Mouse (Mus musculus) lung, postnatal 0 days (tissue): ENCODE results near the gene Gm10192. TPM values are rescaled to one million over a fixed set of nuclear protein-coding genes. Genes with fewer than 3 reads are reported as not detected.
"Not testable (repeated sequence)": the region's sequence is repeated elsewhere in the genome, so short reads cannot be mapped to it uniquely, and the experiment has no call there.

Experiments
- ATAC-seq: fragments of 200-750 bp; cut with Nextera tagmentation; 2 replicates; pipeline ENCODE4 v1.8.0; 2017; ENCODE audit warnings: moderate library complexity
- DNase-seq: peaks from one replicate; pipeline ENCODE4 v3.0.0-alpha.2; 2016; ENCODE audit warnings: low spot score
- H3K27ac ChIP-seq: fragments of 300-500 bp; sonication (generic); 2 replicates; pipeline ENCODE4 v1.5.1; 2014; ENCODE audit warnings: antibody characterized with exemption, mild to moderate bottlenecking, low read length, mixed read lengths
- H3K27me3 ChIP-seq: fragments of 300-500 bp; sonication (generic); replicated peaks from 2 replicates; pipeline ENCODE4 v1.6.1; 2014; ENCODE audit warnings: low read length, mixed read lengths; ENCODE audit not compliant: insufficient read depth
- H3K36me3 ChIP-seq: fragments of 300-500 bp; sonication (generic); 2 replicates; pipeline ENCODE4 v1.6.1; 2014; ENCODE audit warnings: low read length, mixed read lengths; ENCODE audit not compliant: insufficient read depth
- H3K4me1 ChIP-seq: fragments of 300-500 bp; sonication (generic); 2 replicates; pipeline ENCODE4 v1.6.1; 2014; ENCODE audit warnings: antibody characterized with exemption, low read depth, low read length, mixed read lengths; ENCODE audit not compliant: insufficient read depth
- H3K4me2 ChIP-seq: fragments of 300-500 bp; sonication (generic); replicated peaks from 2 replicates; pipeline ENCODE4 v1.6.1; 2014; ENCODE audit warnings: low read depth, mild to moderate bottlenecking, low read length, moderate library complexity, mixed read lengths
- H3K4me3 ChIP-seq: fragments of 300-500 bp; sonication (generic); 2 replicates; pipeline ENCODE4 v1.5.1; 2014; ENCODE audit warnings: low read depth, low read length
- H3K9ac ChIP-seq: fragments of 300-500 bp; sonication (generic); replicated peaks from 2 replicates; pipeline ENCODE4 v1.6.1; 2014; ENCODE audit warnings: low read depth, mild to moderate bottlenecking
- H3K9me3 ChIP-seq: fragments of 300-500 bp; sonication (generic); 2 replicates; pipeline ENCODE4 v1.6.1; 2016; ENCODE audit warnings: low read length, mixed read lengths
- CTCF ChIP-seq: IDR thresholded peaks from 2 replicates; pipeline ENCODE4 v1.5.1; 2016; ENCODE audit warnings: antibody characterized with exemption, mild to moderate bottlenecking
- EP300 ChIP-seq: IDR thresholded peaks from 2 replicates; pipeline ENCODE4 v1.6.1; 2016; ENCODE audit warnings: antibody characterized with exemption, mild to moderate bottlenecking, control low read depth
- WGBS: fragments of 180-500 bp; shearing (Covaris S2); extraction: QIAGEN DNeasy Blood & Tissue Kit; methylation state at CpG from one replicate; pipeline ENCODE4 v1.1.7; 2014; 5-methylcytosine and 5-hydroxymethylcytosine counted together
- polyA plus RNA-seq: library from polyadenylated mRNA; unstranded; fragments of >200 nt; fragmentation: Nextera tagmentation; extraction: Ambion mirVana; gene quantifications from 2 replicates; pipeline ENCODE4 v1.2.1, GENCODE M21; 2015

Gm10192 gene
- not detected in 2 replicates for polyA plus RNA-seq

DNA sequence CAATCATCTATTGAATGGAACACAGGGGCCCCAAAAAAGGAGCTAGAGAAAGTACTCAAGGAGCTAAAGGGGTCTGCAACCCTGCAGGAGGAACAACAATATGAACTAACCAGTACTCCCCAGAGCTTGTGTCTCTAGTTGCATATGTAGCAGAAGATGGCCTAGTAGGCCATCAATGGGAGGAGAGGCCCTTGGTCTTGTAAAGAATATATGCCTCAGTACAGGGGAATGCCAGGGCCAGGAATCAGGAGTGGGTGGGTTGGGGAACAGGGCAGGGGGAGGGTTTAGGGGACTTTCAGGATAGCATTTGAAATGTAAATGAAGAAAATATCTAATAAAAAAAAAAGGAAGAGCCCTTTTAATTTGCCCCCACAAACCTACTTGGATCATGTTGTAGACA, at the start of gene Gm10192:
Gene Gm10192, minus strand, starts transcription at position 101 of the 400 bp plus-strand sequence.
- DNase-seq, H3K9ac ChIP-seq, H3K36me3 ChIP-seq, H3K4me2 ChIP-seq, H3K27ac ChIP-seq, H3K4me3 ChIP-seq, H3K4me1 ChIP-seq, ATAC-seq, H3K9me3 ChIP-seq, H3K27me3 ChIP-seq: not testable (repeated sequence)

DNA sequence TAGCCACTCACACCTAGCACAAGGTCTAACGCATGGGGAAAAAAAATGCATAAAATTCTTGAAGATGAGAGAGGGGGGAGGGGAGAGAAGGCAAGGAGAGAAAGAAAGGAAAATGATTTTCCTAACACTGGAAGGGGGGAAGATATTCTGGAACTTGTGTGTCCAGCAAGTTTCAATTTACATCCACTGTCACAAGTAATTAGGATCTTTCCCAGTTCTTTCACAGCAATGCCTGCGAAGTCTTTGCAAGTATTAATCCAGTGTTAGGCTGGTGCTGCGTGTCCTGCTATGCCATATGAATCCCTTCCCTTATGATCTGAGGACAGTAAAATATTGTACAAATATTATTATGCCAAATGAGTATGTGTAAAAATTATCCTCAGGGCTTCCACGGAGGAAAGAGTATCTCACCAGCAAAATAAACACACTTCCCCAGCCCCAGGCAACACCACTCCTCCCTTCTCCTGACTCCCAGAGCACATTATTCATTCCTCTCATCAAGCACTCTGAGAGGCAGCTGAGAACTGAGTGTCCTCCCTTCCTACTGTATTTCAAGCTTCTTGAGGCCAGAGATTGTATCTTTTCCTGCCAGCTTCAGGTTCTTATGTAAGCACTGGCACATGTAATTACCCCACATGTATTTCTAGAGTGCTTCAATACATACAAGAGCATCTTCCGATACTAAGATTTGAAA, 47.6 kb upstream of the Gm10192 start:
- 42% methylated on average over 5 of the region's 5 CpGs for WGBS
- ATAC-seq (no peak), DNase-seq (no peak)

GRCm38 (mm10) chr4:97219701-97220100, 36.7 kb upstream of the Gm10192 start:
- Histone ChIP-seq H3K36me3 (no peaks in the 10 kb centered on the region), H3K27ac (no peak overlapping the region), H3K4me3 (no peak overlapping the region), H3K4me1 (no peaks in the 10 kb centered on the region), H3K9me3 (no peaks in the 10 kb centered on the region), H3K9ac (no peak overlapping the region), H3K27me3 (no peaks in the 10 kb centered on the region), H3K4me2 (no peak overlapping the region)
- TF ChIP-seq CTCF (no peak), EP300 (no peak)
- DNase-seq, result no peak
- no peak for ATAC-seq
- 88% methylated on average over 2 of the region's 2 CpGs for WGBS

More for the DNA sequence above, 47.6 kb upstream of the Gm10192 start:
- H3K9ac ChIP-seq, result no peak overlapping the region
- H3K4me2 ChIP-seq, result no peak overlapping the region
- no peaks in the 10 kb centered on the region for H3K27me3 ChIP-seq
- no peak overlapping the region for H3K27ac ChIP-seq
- no peaks in the 10 kb centered on the region for H3K36me3 ChIP-seq
- no peaks in the 10 kb centered on the region for H3K9me3 ChIP-seq
- TF ChIP-seq EP300 (no peak), CTCF (no peak)
- no peaks in the 10 kb centered on the region for H3K4me1 ChIP-seq
- H3K4me3 ChIP-seq, result no peak overlapping the region

DNA sequence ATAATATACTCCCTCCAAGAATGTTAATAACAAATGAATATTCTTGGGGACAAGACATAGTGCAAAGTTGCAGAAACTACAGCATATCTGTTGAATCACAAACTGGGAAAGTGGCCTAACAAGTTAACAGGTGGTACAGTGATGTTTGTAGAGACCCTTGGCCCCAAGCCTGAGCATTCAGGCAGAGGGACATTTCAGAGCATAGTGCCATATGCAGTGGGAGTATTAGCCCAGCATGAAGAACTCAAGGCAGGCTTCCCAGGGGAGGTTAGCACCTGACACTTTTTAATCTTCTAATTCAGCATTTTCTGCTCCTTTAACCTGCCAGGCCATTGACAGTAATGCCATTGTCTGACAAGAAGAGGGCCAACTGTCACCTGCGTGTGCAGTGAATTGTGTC, 34.9 kb upstream of the Gm10192 start:
- Histone ChIP-seq H3K4me2 (no peak overlapping the region), H3K36me3 (no peaks in the 10 kb centered on the region), H3K4me3 (no peak overlapping the region), H3K27ac (no peak overlapping the region), H3K4me1 (no peaks in the 10 kb centered on the region), H3K27me3 (no peaks in the 10 kb centered on the region), H3K9ac (no peak overlapping the region), H3K9me3 (no peaks in the 10 kb centered on the region)
- no peak for ATAC-seq
- TF ChIP-seq EP300 (no peak), CTCF (no peak)
- WGBS, result 73% methylated on average over 1 of the region's 1 CpGs
- DNase-seq, result no peak

GRCm38 (mm10) chr4:97212514-97212913, 29.5 kb upstream of the Gm10192 start:
- Histone ChIP-seq H3K4me3 (no peak overlapping the region), H3K36me3 (no peaks in the 10 kb centered on the region), H3K4me1 (no peaks in the 10 kb centered on the region), H3K9me3 (no peaks in the 10 kb centered on the region), H3K4me2 (no peak overlapping the region), H3K27ac (no peak overlapping the region), H3K9ac (no peak overlapping the region), H3K27me3 (no peaks in the 10 kb centered on the region)
- DNase-seq (no peak), ATAC-seq (no peak)
- TF ChIP-seq CTCF (no peak), EP300 (no peak)

- not testable (repeated sequence) for ATAC-seq, H3K36me3 ChIP-seq, DNase-seq, H3K4me1 ChIP-seq, H3K9me3 ChIP-seq, H3K4me3 ChIP-seq, H3K27me3 ChIP-seq, H3K4me2 ChIP-seq, H3K27ac ChIP-seq, H3K9ac ChIP-seq
- 58% methylated on average over 2 of the region's 2 CpGs for whole genome bisulfite sequencing
Measured at GRCm38 (mm10) chr4:97202986-97203385, 20.0 kb upstream of the Gm10192 start.

DNA sequence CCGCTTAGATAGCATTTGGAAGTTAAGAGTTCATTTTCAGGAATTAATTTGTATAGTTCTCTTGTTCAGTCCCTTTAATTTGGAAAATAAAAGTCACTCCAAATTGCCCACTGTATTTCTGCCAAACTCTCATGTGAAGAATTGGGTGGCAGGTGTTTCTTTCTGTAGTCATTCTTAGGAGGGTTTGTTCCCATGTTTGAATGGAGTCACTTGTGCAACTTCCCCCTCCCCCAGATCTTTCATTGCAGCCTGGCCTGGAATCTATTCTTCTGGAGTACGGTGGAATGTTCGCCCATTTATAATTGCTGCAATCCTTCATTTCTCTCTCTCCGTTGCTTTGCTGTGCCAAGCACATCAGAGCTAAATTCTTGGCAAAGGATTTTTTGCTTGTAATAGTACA, 10.2 kb upstream of the Gm10192 start:
- H3K4me1 ChIP-seq, result no peaks in the 10 kb centered on the region
- H3K4me3 ChIP-seq, result no peak overlapping the region
- DNase-seq (peak; percentile 46), ATAC-seq (no peak)
- no peaks in the 10 kb centered on the region for H3K36me3 ChIP-seq
- no peaks in the 10 kb centered on the region for H3K27me3 ChIP-seq
- H3K9ac ChIP-seq, result no peak overlapping the region
- no peaks in the 10 kb centered on the region for H3K9me3 ChIP-seq
- TF ChIP-seq CTCF, result no peak
- no peak for TF ChIP-seq EP300
- no peak overlapping the region for H3K27ac ChIP-seq
- 38% methylated on average over 4 of the region's 4 CpGs for WGBS
- H3K4me2 ChIP-seq, result no peak overlapping the region
